Mouse (Mus musculus) embryonic facial prominence, embryonic 10.5 days (tissue): ENCODE results near the gene Commd7. TPM values are rescaled to one million over a fixed set of nuclear protein-coding genes. Genes with fewer than 3 reads are reported as not detected.

ENCODE experiments used
- DNase-seq: peaks from one replicate; pipeline ENCODE4 v3.0.0-alpha.2; 2017; ENCODE audit warnings: low spot score
- H3K27ac ChIP-seq: fragments of 300-500 bp; sonication (generic); replicated peaks from 2 replicates; pipeline ENCODE4 v1.5.1; 2016; ENCODE audit warnings: mild to moderate bottlenecking
- H3K27me3 ChIP-seq: fragments of 300-500 bp; sonication (generic); replicated peaks from 2 replicates; pipeline ENCODE4 v1.6.1; 2016; ENCODE audit warnings: low read depth, mild to moderate bottlenecking; ENCODE audit not compliant: poor library complexity, severe bottlenecking
- H3K36me3 ChIP-seq: fragments of 300-500 bp; sonication (generic); replicated peaks from 2 replicates; pipeline ENCODE4 v1.6.1; 2016; ENCODE audit warnings: mild to moderate bottlenecking, moderate library complexity
- H3K4me1 ChIP-seq: fragments of 300-500 bp; sonication (generic); 2 replicates; pipeline ENCODE4 v1.6.1; 2016
- H3K4me3 ChIP-seq: fragments of 300-500 bp; sonication (generic); 2 replicates; pipeline ENCODE4 v1.5.1; 2016; ENCODE audit warnings: mild to moderate bottlenecking, moderate library complexity
- H3K9me3 ChIP-seq: fragments of 300-500 bp; sonication (generic); 2 replicates; pipeline ENCODE4 v1.6.1; 2016; ENCODE audit warnings: mild to moderate bottlenecking
- WGBS: fragments of 180-500 bp; shearing (Covaris S2); methylation state at CpG from one replicate; pipeline ENCODE4 v1.1.7; 2016; 5-methylcytosine and 5-hydroxymethylcytosine counted together
- polyA plus RNA-seq: library from polyadenylated mRNA; unstranded; fragments of >200 nt; fragmentation: Nextera tagmentation; extraction: Ambion mirVana; gene quantifications from 2 replicates; pipeline ENCODE4 v1.2.1, GENCODE M21; 2016

Gene Commd7
- polyA plus RNA-seq, 1 experiment from 2014 or later, result 74.3 TPM

DNA sequence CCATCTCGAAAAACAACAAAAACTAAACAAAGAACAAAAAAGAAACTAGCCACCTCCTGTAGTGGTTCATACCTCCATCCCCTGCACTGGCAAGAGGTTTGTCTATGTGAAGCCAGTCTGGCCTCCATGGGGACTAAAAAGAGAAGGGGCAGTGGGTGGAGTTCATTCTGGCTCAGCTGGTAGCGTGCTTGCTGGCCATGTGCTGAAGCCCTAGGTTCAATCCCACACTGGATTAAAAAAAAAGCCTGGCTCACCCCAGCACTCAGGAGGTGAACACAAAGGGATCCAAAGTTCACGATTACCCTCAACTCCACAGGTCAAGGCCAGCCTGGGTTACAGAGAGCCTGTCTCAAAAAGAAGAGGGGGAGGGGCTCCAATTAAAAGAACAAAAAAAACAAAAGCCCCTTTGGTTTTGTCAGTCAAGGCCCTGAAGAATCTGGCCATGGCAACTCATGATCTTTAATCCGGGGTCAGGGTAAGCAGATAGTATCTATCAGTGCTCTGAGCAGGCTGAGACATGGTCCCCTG is 52.1 kb downstream of the Commd7 start:
- Histone ChIP-seq H3K27me3 (peaks cover 4% of the 10 kb centered on the region), H3K27ac (peak overlapping the region; percentile 61), H3K4me1 (peaks cover 41% of the 10 kb centered on the region), H3K4me3 (no peak overlapping the region), H3K9me3 (no peaks in the 10 kb centered on the region), H3K36me3 (no peaks in the 10 kb centered on the region)
- no peak for DNase-seq
- WGBS, result 59% methylated on average over 4 of the region's 4 CpGs

- Histone ChIP-seq H3K4me3 (no peak overlapping the region), H3K27ac (no peak overlapping the region)
- 93% methylated on average over 3 of the region's 3 CpGs for WGBS
Measured at GRCm38 (mm10) chr2:153580042-153580441, 52.5 kb downstream of the Commd7 start.

DNA sequence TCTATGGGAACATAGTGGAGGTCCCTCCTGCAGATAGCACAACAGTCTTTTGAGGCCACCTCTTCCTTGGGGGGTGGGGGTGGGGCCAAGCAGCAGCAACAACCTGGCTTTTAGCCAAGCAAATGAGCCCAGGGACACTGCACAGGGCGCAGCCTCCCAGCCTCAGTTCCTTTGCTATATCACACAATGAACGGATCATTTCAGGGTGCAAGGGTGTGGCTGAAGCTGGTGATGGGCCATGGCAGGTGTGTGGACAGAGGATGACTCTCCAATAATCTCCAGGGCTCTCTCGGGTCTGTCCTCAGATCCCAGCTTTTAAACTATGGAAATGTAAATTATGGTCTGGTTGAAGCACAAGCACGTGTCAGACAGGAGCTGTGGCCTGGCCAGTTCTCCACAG is 55.5 kb downstream of the Commd7 start:
- H3K9me3 ChIP-seq, result no peaks in the 10 kb centered on the region
- no peaks in the 10 kb centered on the region for H3K27me3 ChIP-seq
- no peak for DNase-seq
- 70% methylated on average over 4 of the region's 4 CpGs for WGBS
- H3K4me3 ChIP-seq, result no peak overlapping the region
- no peak overlapping the region for H3K27ac ChIP-seq
- H3K4me1 ChIP-seq, result peaks cover 30% of the 10 kb centered on the region
- H3K36me3 ChIP-seq, result no peaks in the 10 kb centered on the region

More at GRCm38 (mm10) chr2:153580042-153580441, 52.5 kb downstream of the Commd7 start:
- no peaks in the 10 kb centered on the region for H3K9me3 ChIP-seq
- peaks cover 4% of the 10 kb centered on the region for H3K27me3 ChIP-seq
- H3K36me3 ChIP-seq, result no peaks in the 10 kb centered on the region
- no peak for DNase-seq
- H3K4me1 ChIP-seq, result peaks cover 46% of the 10 kb centered on the region

GRCm38 (mm10) chr2:153576150-153576549 is 56.4 kb downstream of the Commd7 start:
- Histone ChIP-seq H3K36me3 (no peaks in the 10 kb centered on the region), H3K4me1 (peaks cover 26% of the 10 kb centered on the region), H3K27ac (no peak overlapping the region), H3K9me3 (no peaks in the 10 kb centered on the region), H3K4me3 (no peak overlapping the region), H3K27me3 (no peaks in the 10 kb centered on the region)
- 80% methylated on average over 3 of the region's 3 CpGs for WGBS
- DNase-seq, result no peak

GRCm38 (mm10) chr2:153575554-153575953 is 57.0 kb downstream of the Commd7 start:
- Histone ChIP-seq H3K4me3 (no peak overlapping the region), H3K9me3 (no peaks in the 10 kb centered on the region), H3K27me3 (no peaks in the 10 kb centered on the region), H3K4me1 (peaks cover 20% of the 10 kb centered on the region), H3K27ac (no peak overlapping the region; the same call in 1 of the 2 replicates), H3K36me3 (no peaks in the 10 kb centered on the region)
- 45% methylated on average over 6 of the region's 6 CpGs for WGBS
- no peak for DNase-seq

DNA sequence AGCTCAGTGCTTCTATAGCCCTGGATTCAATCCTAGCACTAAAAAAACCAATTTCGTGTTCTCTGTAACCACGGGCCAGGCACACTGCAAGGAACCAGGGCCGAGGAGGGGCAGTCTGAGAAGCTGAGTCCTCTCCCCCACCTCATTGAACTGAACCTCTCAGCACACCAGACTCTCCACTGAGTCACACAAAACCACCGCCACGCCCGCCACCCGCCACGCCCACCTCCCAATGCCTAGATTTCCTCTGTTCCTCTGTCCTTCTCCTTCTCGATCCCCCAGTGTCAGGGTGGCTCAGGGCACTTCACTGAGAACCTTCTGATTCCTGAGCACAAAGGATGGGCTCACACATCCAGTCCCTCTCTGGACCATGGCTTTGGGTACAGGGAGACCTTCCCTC is 59.5 kb downstream of the Commd7 start:
- no peaks in the 10 kb centered on the region for H3K27me3 ChIP-seq
- H3K27ac ChIP-seq, result no peak overlapping the region
- no peak overlapping the region for H3K4me3 ChIP-seq
- 90% methylated on average over 9 of the region's 9 CpGs for WGBS
- no peak for DNase-seq
- no peaks in the 10 kb centered on the region for H3K9me3 ChIP-seq
- H3K4me1 ChIP-seq, result peaks cover 18% of the 10 kb centered on the region
- H3K36me3 ChIP-seq, result no peaks in the 10 kb centered on the region

GRCm38 (mm10) chr2:153568541-153568940 is 64.0 kb downstream of the Commd7 start:
- Histone ChIP-seq H3K9me3 (no peaks in the 10 kb centered on the region), H3K36me3 (no peaks in the 10 kb centered on the region), H3K27ac (no peak overlapping the region), H3K4me3 (no peak overlapping the region), H3K4me1 (no peaks in the 10 kb centered on the region), H3K27me3 (no peaks in the 10 kb centered on the region)
- DNase-seq, result no peak
- WGBS, result 95% methylated on average over 6 of the region's 6 CpGs

- WGBS, result 81% methylated on average over 4 of the region's 4 CpGs
- Histone ChIP-seq H3K27ac (no peak overlapping the region), H3K27me3 (no peaks in the 10 kb centered on the region), H3K4me3 (no peak overlapping the region), H3K4me1 (no peaks in the 10 kb centered on the region), H3K36me3 (no peaks in the 10 kb centered on the region), H3K9me3 (no peaks in the 10 kb centered on the region)
- DNase-seq, result no peak
Measured at GRCm38 (mm10) chr2:153568013-153568412, 64.6 kb downstream of the Commd7 start.

Other genes starting within 250 kb of the Commd7 start
- gene 4930404H24Rik, start 140.0 kb downstream of the Commd7 start, polyA plus RNA-seq, result not detected in 2 replicates
- 23.5 and 23.7 TPM in 2 replicates for gene Nol4l, start 102.8 kb downstream of the Commd7 start, polyA plus RNA-seq
- gene Dnmt3b, start 16.7 kb upstream of the Commd7 start, polyA plus RNA-seq, result 26.5 and 30.2 TPM in 2 replicates
- gene Dnmt3c, start 63.9 kb upstream of the Commd7 start, polyA plus RNA-seq, result not detected in 2 replicates
- 306 and 312 TPM in 2 replicates for gene Mapre1, start 108.5 kb upstream of the Commd7 start, polyA plus RNA-seq
- gene Efcab8, start 147.2 kb upstream of the Commd7 start, polyA plus RNA-seq, result 0.14 TPM in 1 of 2 replicates, not detected in the other
- not detected in 2 replicates for gene Sun5, start 238.3 kb upstream of the Commd7 start, polyA plus RNA-seq
- not detected in 2 replicates for gene Bpifb2, start 242.3 kb upstream of the Commd7 start, polyA plus RNA-seq